In the genomic region with DNA sequence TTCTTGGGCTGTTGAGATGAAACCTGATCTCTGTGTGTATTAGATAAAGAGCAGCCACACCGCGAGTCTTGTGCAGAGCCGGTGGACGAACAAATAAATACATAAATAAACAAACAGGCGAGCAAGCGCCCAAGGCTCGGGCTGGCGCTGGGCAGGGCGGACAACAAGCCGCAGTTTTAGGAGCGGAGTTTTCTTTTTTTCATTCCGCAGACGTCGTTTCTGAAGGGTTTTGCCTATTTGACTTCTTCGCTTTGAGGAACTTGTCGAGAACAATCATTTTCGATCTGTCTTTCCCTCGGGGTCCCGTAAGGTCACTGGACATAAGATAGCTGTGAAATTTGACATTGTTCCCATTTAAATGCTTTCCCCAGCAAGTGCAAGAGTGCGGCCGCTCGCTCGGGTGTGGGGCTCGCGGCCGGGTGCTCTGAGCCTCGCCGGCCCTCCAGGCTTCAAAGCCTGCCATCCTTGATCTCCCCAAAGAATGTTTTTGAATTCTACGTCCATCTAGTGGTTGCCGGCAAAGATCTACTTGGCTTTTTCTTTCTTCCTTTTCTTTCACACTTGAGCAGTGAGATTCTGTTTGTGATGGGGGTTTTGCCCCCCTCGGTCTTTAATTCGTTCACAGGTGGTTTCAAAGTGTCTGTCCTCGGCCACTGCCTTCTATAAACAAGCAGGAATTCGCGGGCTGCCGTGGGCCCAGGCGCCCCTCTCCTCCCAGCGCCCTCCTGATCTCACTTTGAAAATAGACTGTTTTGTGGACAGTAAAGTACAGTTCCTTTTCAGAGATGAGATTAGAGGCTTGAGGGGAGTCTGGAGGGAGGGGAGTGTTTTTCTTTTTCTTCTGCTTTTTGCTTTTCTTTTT, we compare ENCODE assay signal across 8 mouse cellular contexts. TPM values are rescaled to one million over a fixed set of nuclear protein-coding genes. Genes with fewer than 3 reads are reported as not detected.
A peak's percentile ranks its signal among the peaks of the same experiment; 100 is the strongest.
DNase-seq lines count a peak whose midpoint lies in the region; ATAC-seq and TF ChIP-seq lines count a peak whose summit lies in the region.

No protein-coding gene starts in this region.

- H3K27ac ChIP-seq in ES-E14 (ENCODE audit: insufficient read depth, low read depth, low read length, poor library complexity, severe bottlenecking), result no peak overlapping the region
- H3K27ac ChIP-seq in forebrain, embryonic 13.5 days, result no peak overlapping the region
- H3K27ac ChIP-seq in limb, embryonic 10.5 days, result peak overlapping the region; percentile 30; the same call in 1 of the 2 replicates

- in situ Hi-C loops in ES-E14 (cut with MboI; ENCODE audit: low sequenced_read_pairs in 2 of 2, unreplicated experiment in 2 of 2), result no loop called here

- H3ac ChIP-seq in myocyte (ENCODE audit: control insufficient read depth, insufficient read length), result no peak overlapping the region

- no peak for ATAC-seq in forebrain, embryonic 13.5 days

- H3K9ac ChIP-seq in ES-E14 (ENCODE audit: insufficient read depth, low read depth, low read length, poor library complexity, severe bottlenecking), result peak overlapping the region; percentile 15; the same call in 1 of the 2 replicates
- H3K9ac ChIP-seq in forebrain, embryonic 13.5 days, result peak overlapping the region; percentile 38; the same call in 1 of the 2 replicates

- no peaks in the 10 kb centered on the region for H3K79me2 ChIP-seq in myocyte (ENCODE audit: control insufficient read depth, insufficient read depth)

- H3K4me1 ChIP-seq in ES-E14 (ENCODE audit: control insufficient read depth in 2 of 2, insufficient read depth in 2 of 2, low read length in 2 of 2, poor library complexity in 1 of 2), result peaks cover 0 to 7% of the 10 kb centered on the region in 2 experiments; a peak in 1 of 4 replicates
- peaks cover 14% of the 10 kb centered on the region for H3K4me1 ChIP-seq in forebrain, embryonic 13.5 days
- H3K4me1 ChIP-seq in limb, embryonic 10.5 days, result peaks cover 17% of the 10 kb centered on the region

- peak; percentile 23 for DNase-seq in adrenal gland, adult 2 months
- no peak for DNase-seq in adrenal gland, postnatal 14 days
- no peak for DNase-seq in ES-E14 (ENCODE audit: low read depth, low spot score)
- peak; percentile 58 for DNase-seq in limb, embryonic 10.5 days (ENCODE audit: low spot score)
- DNase-seq in frontal cortex, postnatal 10 days (ENCODE audit: low spot score in 2 of 2), result no peak
- DNase-seq in left cerebral cortex, postnatal 25 days (ENCODE audit: low spot score in 2 of 2), result no peak

- no peak for TF ChIP-seq POLR2A in myocyte (IDR thresholded peaks at IDR 0.05; ENCODE audit: insufficient read length, low read depth)

- no peaks in the 10 kb centered on the region for H3K36me3 ChIP-seq in ES-E14 (ENCODE audit: control insufficient read depth, insufficient read depth, low read length, poor library complexity, severe bottlenecking)
- H3K36me3 ChIP-seq in forebrain, embryonic 13.5 days (ENCODE audit: poor library complexity, severe bottlenecking), result no peaks in the 10 kb centered on the region
- no peaks in the 10 kb centered on the region for H3K36me3 ChIP-seq in limb, embryonic 10.5 days
- H3K36me3 ChIP-seq in myocyte (ENCODE audit: control insufficient read depth, insufficient read depth), result no peaks in the 10 kb centered on the region

- peak overlapping the region; percentile 58 for H3K4me2 ChIP-seq in forebrain, embryonic 13.5 days
- peak overlapping the region; percentile 72 for H3K4me2 ChIP-seq in myocyte (ENCODE audit: low read depth)

- H3K9me3 ChIP-seq in ES-E14 (ENCODE audit: control insufficient read depth, insufficient read depth, low read depth, low read length), result no peaks in the 10 kb centered on the region
- no peaks in the 10 kb centered on the region for H3K9me3 ChIP-seq in forebrain, embryonic 13.5 days (replicated peaks)
- H3K9me3 ChIP-seq in limb, embryonic 10.5 days (replicated peaks), result no peaks in the 10 kb centered on the region

- H3K4me3 ChIP-seq in ES-E14 (ENCODE audit: insufficient read depth in 1 of 2, low read depth in 1 of 2, low read length in 2 of 2, poor library complexity in 1 of 2, severe bottlenecking in 1 of 2) (peak overlapping the region; percentile 7 to 15; a peak in 3 of 4 replicates), myocyte (no peak overlapping the region)
- peak overlapping the region; percentile 31 for H3K4me3 ChIP-seq in forebrain, embryonic 13.5 days
- H3K4me3 ChIP-seq in limb, embryonic 10.5 days, result peak overlapping the region; percentile 50

- H3K27me3 ChIP-seq in forebrain, embryonic 13.5 days, result peaks cover 62% of the 10 kb centered on the region
- H3K27me3 ChIP-seq in limb, embryonic 10.5 days (ENCODE audit: low read depth, poor library complexity, severe bottlenecking), result peaks cover 59% of the 10 kb centered on the region
- H3K27me3 ChIP-seq in myocyte (ENCODE audit: control insufficient read depth, insufficient read depth, insufficient read length), result peaks cover 17% of the 10 kb centered on the region

- 1% methylated on average over 38 of the region's 38 CpGs for WGBS in forebrain, embryonic 13.5 days
- WGBS in limb, embryonic 10.5 days, result under 1% methylated on average over 38 of the region's 38 CpGs

- intact Hi-C loops in left cerebral cortex, postnatal 25 days (cut with DNase I), result no loop called here

TF ChIP-seq in ES-E14, 5 proteins besides CTCF, POLR2A, EP300 and RAD21:
- TF ChIP-seq MAFK (IDR thresholded peaks at IDR 0.05; ENCODE audit: insufficient read depth, low read depth, low read length) (no peak), ZNF384 (IDR thresholded peaks at IDR 0.05; ENCODE audit: low read depth, low read length) (no peak), CHD2 (IDR thresholded peaks at IDR 0.05; ENCODE audit: low read depth, low read length) (no peak), HCFC1 (IDR thresholded peaks at IDR 0.05; ENCODE audit: borderline replicate concordance, insufficient read depth, low read length) (no peak), ZC3H11A (IDR thresholded peaks at IDR 0.05; ENCODE audit: borderline replicate concordance, low read depth, low read length) (no peak)

TF ChIP-seq in myocyte, 11 proteins besides CTCF, POLR2A, EP300 and RAD21:
- TF ChIP-seq REST (IDR thresholded peaks at IDR 0.05; ENCODE audit: insufficient read depth, insufficient read length) (no peak), MYOD1 (IDR thresholded peaks at IDR 0.05; ENCODE audit: control insufficient read depth in 1 of 3, insufficient read length in 2 of 3, low read depth in 2 of 3) (no peak), MAX (IDR thresholded peaks at IDR 0.05; ENCODE audit: low read depth) (no peak), TCF3 (IDR thresholded peaks at IDR 0.05; ENCODE audit: insufficient read length, low read depth) (no peak), CEBPB (IDR thresholded peaks at IDR 0.05; ENCODE audit: insufficient read depth, poor library complexity, severe bottlenecking) (no peak)

RNA-seq across cellular contexts. Expression of a gene that starts 15.8 kb away (rescaled TPM):
- 10 to 100 TPM; 30.0 to 34.4 TPM for total RNA-seq in adrenal gland, adult 2 months (2021)
- 145 and 199 TPM in 2 replicates for polyA plus RNA-seq in adrenal gland, adult 2 months (2012; rRNA removed)
- total RNA-seq in adrenal gland, postnatal 14 days (2021), result 29.5 and 31.8 TPM in 2 replicates
- total RNA-seq in ES-E14 (2012; rRNA removed), result 6.0 and 6.3 TPM in 2 replicates
- 3.4 TPM in 2 replicates for polyA plus RNA-seq in forebrain, embryonic 13.5 days (2015; fragmentation: Nextera tagmentation; extraction: Ambion mirVana)
- 3.9 and 5.3 TPM in 2 replicates for polyA plus RNA-seq in limb, embryonic 10.5 days (2016; fragmentation: Nextera tagmentation; extraction: Ambion mirVana)
- polyA plus RNA-seq in myocyte (2012; fragmentation: generic; extraction: Trizol), result 37.0 TPM
- 10 to 100 TPM; 32.9 to 33.5 TPM for total RNA-seq in left cerebral cortex, postnatal 25 days (2021)

Comparison
In these comparisons a context has a peak if more than half of its experiments do, and no peak if none do; other contexts are left out.
1. DNase-seq: peak in adrenal gland, adult 2 months (single experiment) and limb, embryonic 10.5 days (single experiment); none in adrenal gland, postnatal 14 days (single experiment), ES-E14 (single experiment), frontal cortex, postnatal 10 days (0 of 2) and left cerebral cortex, postnatal 25 days (0 of 2).